Mouse (Mus musculus) cerebellum, adult 2 months (tissue): Measurements from ENCODE around the gene Sdr9c7. TPM values are rescaled to one million over a fixed set of nuclear protein-coding genes. Genes with fewer than 3 reads are reported as not detected.
"Not testable (repeated sequence)": the region's sequence is repeated elsewhere in the genome, so short reads cannot be mapped to it uniquely, and the experiment has no call there.

Source experiments
- DNase-seq, 2 experiments: peaks; one replicate each; pipeline ENCODE4 v3.0.0; 2021
- H3K27ac ChIP-seq: fragments of 200-500 bp; 2 replicates; pipeline ENCODE4 v1.5.1; 2012; ENCODE audit warnings: low read length, control low read depth, inconsistent platforms; ENCODE audit not compliant: insufficient read depth
- H3K27me3 ChIP-seq: fragments of 200-500 bp; 2 replicates; pipeline ENCODE4 v1.6.1; 2012; ENCODE audit warnings: inconsistent platforms, mild to moderate bottlenecking, low read length, moderate library complexity; ENCODE audit not compliant: control insufficient read depth, insufficient read depth
- H3K4me1 ChIP-seq: fragments of 200-500 bp; 2 replicates; pipeline ENCODE4 v1.6.1; 2011; ENCODE audit warnings: low read length; ENCODE audit not compliant: control insufficient read depth, insufficient read depth
- H3K4me3 ChIP-seq: fragments of 200-500 bp; replicated peaks from 2 replicates; pipeline ENCODE3; 2011; ENCODE audit warnings: mild to moderate bottlenecking, low read depth, low read length, control low read depth; ENCODE audit not compliant: insufficient read depth
- CTCF ChIP-seq: fragments of 200-500 bp; IDR thresholded peaks from 2 replicates; pipeline ENCODE4 v1.5.1; 2011; ENCODE audit warnings: low read depth, mild to moderate bottlenecking, control low read depth, low read length, moderate library complexity, borderline replicate concordance; ENCODE audit not compliant: insufficient read depth
- POLR2A ChIP-seq: fragments of 200-500 bp; IDR thresholded peaks from 2 replicates; pipeline ENCODE4 v1.6.1; 2011; ENCODE audit warnings: low read length, control low read depth, borderline replicate concordance; ENCODE audit not compliant: insufficient read depth
- WGBS: fragments of 180-500 bp; shearing (Covaris S2); methylation state at CpG from one replicate; pipeline ENCODE4 v1.1.7; 2018; 5-methylcytosine and 5-hydroxymethylcytosine counted together
- polyA plus RNA-seq: library from polyadenylated mRNA; depleted of rRNA; stranded (reverse); fragments of >200 nt; gene quantifications from 2 replicates; pipeline ENCODE4 v1.2.3, GENCODE M21; 2012

Sdr9c7 gene
- polyA plus RNA-seq, 1 experiment = 0.13 TPM

DNA sequence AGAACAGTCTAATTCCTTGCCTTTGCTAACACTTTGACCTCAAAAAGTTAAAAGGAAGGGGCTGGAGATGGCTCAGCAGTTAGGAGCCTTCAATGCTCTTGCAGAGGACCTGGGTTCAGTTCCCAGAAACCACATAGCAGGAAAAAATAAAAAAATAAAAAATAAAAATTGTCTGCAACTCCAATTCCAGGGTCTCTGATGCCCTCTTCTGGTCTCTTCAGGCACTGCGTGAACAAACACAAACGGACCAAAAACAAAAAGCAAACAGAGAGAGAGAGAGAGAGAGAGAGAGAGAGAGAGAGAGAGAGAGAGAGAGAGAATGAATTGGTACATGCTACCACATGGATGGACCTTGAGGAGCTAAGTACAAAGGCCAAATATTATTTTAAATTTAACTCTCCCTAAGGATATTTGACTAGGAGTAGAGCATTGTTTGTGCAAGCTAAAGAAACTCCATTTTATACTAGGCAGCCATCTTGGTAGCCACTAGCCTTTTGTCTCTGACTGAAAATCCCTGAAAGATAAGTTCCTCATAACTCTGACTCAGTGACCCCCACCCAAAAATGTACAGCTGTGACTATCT, 39.2 kb downstream of the Sdr9c7 start:
- Histone ChIP-seq H3K4me3 (no peak overlapping the region), H3K4me1 (no peaks in the 10 kb centered on the region), H3K27ac (no peak overlapping the region), H3K27me3 (no peaks in the 10 kb centered on the region)
- TF ChIP-seq POLR2A = no peak
- TF ChIP-seq CTCF = peak; percentile 42; the same call in 1 of the 2 replicates
- 5% methylated on average over 2 of the region's 2 CpGs for WGBS
- DNase-seq = peak; percentile 55 to 70

DNA sequence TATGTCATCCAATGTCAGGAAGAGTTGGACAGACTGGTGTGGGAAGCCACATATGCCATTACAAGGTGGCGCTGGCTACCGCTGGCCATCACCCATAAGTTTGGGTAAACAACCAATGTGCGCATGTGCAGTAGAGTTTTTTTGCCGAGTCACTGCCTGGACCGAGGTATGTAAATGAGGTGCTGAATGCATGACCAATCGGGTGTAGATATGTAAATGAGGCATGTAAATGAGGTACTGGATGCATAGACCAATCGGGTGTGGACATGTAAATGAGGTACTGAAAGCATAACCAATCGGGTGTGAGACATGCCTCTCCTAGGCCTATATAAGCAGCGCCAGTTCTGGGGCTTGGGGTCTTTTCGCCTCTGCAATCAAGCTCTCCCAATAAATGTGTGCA, 41.3 kb downstream of the Sdr9c7 start:
- not testable (repeated sequence) for DNase-seq, H3K4me1 ChIP-seq, H3K27me3 ChIP-seq, H3K4me3 ChIP-seq, H3K27ac ChIP-seq
- 88% methylated on average over 10 of the region's 10 CpGs for WGBS

DNA sequence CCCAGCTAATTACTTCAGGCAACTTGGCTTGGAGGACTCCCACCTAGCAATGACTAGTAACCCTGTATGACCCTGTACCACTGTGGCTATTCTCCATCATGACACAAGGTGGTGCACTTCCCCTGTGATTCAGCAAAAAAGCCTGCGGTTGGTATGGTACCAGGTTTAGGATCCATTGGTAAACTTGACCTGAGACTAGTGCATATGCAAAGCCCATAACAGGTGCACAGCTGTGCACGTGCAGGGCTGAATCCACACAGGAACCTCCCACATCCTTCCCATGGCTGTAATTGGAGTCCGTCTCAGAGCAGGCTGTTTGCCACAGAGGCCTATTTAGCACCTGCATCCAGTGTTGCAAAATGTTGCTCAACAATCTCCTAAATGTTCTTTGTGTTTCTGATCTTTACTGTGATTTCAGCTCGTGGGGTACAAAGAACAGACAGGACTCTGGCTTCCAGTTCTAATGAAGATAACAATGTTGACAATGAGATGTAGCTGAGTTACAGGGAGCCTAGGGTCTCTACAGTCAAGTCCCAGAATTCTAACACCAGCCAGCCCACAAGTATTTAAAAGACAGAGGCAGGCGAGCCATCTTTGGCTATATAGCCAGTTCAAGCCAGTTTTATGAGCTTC, 47.2 kb downstream of the Sdr9c7 start:
- H3K27me3 ChIP-seq = no peaks in the 10 kb centered on the region
- H3K4me3 ChIP-seq = no peak overlapping the region
- peak; percentile 65 for TF ChIP-seq CTCF
- TF ChIP-seq POLR2A = no peak
- no peak overlapping the region for H3K27ac ChIP-seq
- 45% methylated on average over 5 of the region's 5 CpGs for WGBS
- DNase-seq = peak; percentile 12 to 30
- H3K4me1 ChIP-seq = no peaks in the 10 kb centered on the region

DNA sequence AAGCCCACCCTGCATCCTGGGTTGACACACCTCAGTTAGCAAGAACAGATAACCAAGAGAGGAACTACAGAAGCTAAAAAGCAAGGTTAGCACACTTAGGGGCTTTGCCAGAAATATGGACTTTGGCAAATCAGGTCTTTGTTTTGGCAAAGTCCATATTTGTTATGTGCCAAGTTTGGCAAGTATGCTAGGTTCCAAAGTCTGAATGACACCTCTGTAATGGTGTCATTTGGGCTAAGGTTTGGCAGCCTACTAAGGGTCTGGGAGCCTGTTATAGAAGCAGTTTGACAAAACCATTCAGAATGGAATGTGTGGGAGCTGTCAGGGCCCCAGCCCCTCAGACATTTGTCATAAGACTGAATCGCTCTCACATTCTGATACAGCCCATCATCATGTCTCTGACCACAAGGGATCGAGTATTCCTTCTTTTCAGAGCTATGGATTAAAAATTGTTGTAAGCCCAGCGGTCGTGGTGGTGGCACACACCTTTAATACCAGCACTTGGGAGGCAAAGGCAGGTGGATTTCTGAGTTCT, 51.3 kb downstream of the Sdr9c7 start:
- Histone ChIP-seq H3K27me3 (no peaks in the 10 kb centered on the region), H3K4me1 (no peaks in the 10 kb centered on the region), H3K27ac (no peak overlapping the region), H3K4me3 (no peak overlapping the region)
- TF ChIP-seq CTCF (no peak), POLR2A (no peak)
- DNase-seq = no peak
- WGBS = 88% methylated on average over 4 of the region's 4 CpGs

DNA sequence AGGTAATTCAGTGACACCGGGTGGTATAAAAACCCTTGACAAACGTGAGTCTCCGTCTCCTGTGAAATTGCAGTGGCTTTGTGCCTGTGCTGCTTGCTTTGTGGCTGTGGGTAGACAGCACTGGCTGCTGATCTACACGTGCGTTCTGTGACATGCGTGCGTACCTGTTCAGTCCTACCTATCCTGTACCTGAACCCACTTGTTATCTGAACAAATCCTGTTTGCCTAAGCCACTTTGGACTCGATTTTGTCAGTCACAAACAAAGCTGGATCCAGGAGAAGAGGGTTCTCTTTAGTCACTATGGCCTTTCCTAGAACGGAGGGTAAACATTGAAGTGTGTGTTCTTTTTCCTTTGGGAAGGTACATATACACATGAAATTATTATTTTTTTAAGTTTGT, 53.1 kb downstream of the Sdr9c7 start:
- TF ChIP-seq POLR2A (no peak), CTCF (no peak)
- no peak overlapping the region for H3K4me3 ChIP-seq
- 82% methylated on average over 9 of the region's 9 CpGs for WGBS
- H3K27ac ChIP-seq = no peak overlapping the region
- no peak for DNase-seq
- no peaks in the 10 kb centered on the region for H3K27me3 ChIP-seq
- H3K4me1 ChIP-seq = no peaks in the 10 kb centered on the region

DNA sequence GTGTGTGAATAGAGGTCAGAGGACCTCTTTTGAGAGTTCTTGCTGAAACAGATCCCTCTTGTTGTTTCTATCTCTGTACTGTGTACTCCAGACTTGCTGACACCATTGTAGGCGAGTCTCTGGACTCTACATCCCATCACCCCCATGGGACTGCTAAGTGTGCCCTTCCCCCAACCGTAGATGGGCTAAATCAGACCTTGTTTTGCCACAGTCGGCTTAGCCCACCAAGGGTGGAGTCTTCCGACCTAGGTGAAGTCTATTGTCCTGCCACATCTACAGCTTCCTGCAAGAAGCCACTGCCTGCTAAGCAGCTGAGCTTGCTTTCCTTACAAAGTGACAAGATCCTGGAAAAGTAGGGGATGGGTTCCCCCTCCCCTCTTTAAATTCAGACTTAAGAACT, 53.5 kb downstream of the Sdr9c7 start:
- no peak for DNase-seq
- TF ChIP-seq CTCF = no peak
- no peak for TF ChIP-seq POLR2A
- WGBS = 73% methylated on average over 4 of the region's 4 CpGs
- no peaks in the 10 kb centered on the region for H3K27me3 ChIP-seq
- no peak overlapping the region for H3K27ac ChIP-seq
- no peaks in the 10 kb centered on the region for H3K4me1 ChIP-seq
- H3K4me3 ChIP-seq = no peak overlapping the region

DNA sequence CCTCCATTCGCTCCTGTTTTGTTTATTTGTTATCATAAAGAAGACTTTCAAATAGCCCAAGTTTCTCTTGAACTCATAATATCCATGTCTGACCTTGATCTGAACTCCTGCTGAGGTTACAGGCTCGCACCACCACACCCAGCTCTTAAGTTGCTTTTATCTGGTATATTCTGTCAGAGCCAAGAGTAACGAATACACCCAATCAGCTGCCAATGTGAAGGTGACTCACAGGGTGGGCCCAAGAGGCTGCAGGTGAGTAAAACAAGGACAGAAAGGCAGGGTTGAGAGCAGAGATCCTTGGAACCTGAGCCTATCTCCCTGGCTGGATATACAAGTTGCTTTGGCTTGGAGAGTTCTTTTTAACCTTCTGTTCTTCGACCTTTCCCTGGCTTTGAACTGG, 56.7 kb downstream of the Sdr9c7 start:
- WGBS = 62% methylated on average over 4 of the region's 4 CpGs
- DNase-seq = no peak

DNA sequence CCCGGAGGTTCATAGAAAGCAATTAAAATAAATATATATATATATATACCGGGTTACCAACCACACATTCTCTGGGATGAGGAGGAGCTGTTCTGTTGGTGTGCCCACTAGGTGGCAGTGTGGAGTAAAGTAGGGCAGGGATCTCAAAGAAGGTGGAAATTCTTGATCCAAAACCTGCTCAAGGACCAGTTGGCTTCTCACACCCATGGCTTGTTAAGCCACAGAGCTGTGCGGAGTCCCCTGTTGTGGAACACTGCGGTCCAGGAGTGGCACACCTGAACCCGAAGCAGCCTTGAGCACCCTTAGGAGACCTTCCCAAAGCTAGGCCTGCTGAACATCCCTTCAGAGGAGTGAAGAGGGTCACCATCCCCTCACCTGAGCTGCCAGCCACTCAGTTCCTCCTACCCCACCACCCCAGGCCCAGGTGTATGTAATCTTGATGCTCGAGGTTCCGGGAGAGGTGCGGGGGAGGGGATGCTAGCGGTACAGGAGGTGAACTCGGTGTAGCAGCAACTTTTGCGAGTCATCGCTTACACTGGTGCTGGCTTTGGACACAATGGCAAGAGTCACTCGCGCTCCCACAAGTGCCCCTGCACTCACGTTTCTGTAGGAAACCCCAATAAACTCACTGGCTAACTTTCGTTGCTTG, 58.0 kb downstream of the Sdr9c7 start:
- no peaks in the 10 kb centered on the region for H3K27me3 ChIP-seq
- no peak overlapping the region for H3K4me3 ChIP-seq
- DNase-seq = peak; percentile 60 to 75
- 60% methylated on average over 16 of the region's 16 CpGs for WGBS
- H3K27ac ChIP-seq = no peak overlapping the region
- TF ChIP-seq CTCF (peak; percentile 72), POLR2A (no peak)
- H3K4me1 ChIP-seq = no peaks in the 10 kb centered on the region

More for the DNA sequence above, 56.7 kb downstream of the Sdr9c7 start:
- TF ChIP-seq CTCF = no peak
- TF ChIP-seq POLR2A = no peak
- Histone ChIP-seq H3K4me1 (no peaks in the 10 kb centered on the region), H3K27me3 (no peaks in the 10 kb centered on the region), H3K27ac (no peak overlapping the region), H3K4me3 (no peak overlapping the region)
